ENCODE assay signal across 8 mouse cellular contexts in the genomic region with DNA sequence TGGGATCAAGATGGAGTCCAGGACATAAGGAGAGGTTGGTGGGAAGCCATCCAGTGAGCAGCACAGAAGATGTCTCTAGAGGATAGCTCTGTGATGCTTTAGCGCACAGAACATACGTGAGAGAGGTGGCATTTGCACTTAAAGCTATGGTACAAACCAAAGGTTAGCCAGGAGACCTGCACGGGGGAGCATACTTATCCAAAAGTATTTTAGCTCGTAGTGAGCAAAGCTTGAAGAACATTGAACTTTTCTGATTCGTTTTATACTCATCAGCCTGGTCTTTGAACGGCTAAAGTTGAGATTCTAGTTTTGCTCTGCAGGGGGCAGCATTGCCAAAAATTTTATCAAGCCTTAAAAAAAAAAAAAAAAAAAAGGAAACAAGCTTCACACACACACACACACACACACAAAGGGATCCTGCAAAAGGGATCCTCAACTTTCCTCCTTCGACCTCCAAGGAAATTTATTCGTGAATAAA. TPM values are rescaled to one million over a fixed set of nuclear protein-coding genes. Genes with fewer than 3 reads are reported as not detected.
A peak's percentile ranks its signal among the peaks of the same experiment; 100 is the strongest.
DNase-seq lines count a peak whose midpoint lies in the region; ATAC-seq and TF ChIP-seq lines count a peak whose summit lies in the region.

No protein-coding gene starts in this region.

- H3K4me3 ChIP-seq in forebrain, embryonic 14.5 days (ENCODE audit: low read depth, low read length): no peak overlapping the region
- no peak overlapping the region for H3K4me3 ChIP-seq in intestine, embryonic 16.5 days (ENCODE audit: low read length)
- H3K4me3 ChIP-seq in liver, postnatal 0 days (ENCODE audit: low read depth, low read length): 0 out of 2 replicates have a peak overlapping the region, but pooled peaks have one; percentile 15

- peak; percentile 62 for TF ChIP-seq CTCF in liver, postnatal 0 days (IDR thresholded peaks at IDR 0.05; ENCODE audit: low read depth)

- WGBS in forebrain, embryonic 14.5 days: 27% methylated on average over 8 of the region's 8 CpGs
- 26% methylated on average over 8 of the region's 8 CpGs for WGBS in intestine, embryonic 16.5 days
- WGBS in liver, postnatal 0 days (ENCODE audit: insufficient replicate concordance): 13% methylated on average over 8 of the region's 8 CpGs

- no peaks in the 10 kb centered on the region for H3K27me3 ChIP-seq in forebrain, embryonic 14.5 days (replicated peaks; ENCODE audit: control insufficient read depth, insufficient read depth, low read length)
- H3K27me3 ChIP-seq in intestine, embryonic 16.5 days (replicated peaks; ENCODE audit: control insufficient read depth, insufficient read depth, low read length): no peaks in the 10 kb centered on the region
- no peaks in the 10 kb centered on the region for H3K27me3 ChIP-seq in liver, postnatal 0 days (ENCODE audit: insufficient read depth, low read length)

- no peaks in the 10 kb centered on the region for H3K4me1 ChIP-seq in forebrain, embryonic 14.5 days (ENCODE audit: control insufficient read depth, insufficient read depth, low read length)
- H3K4me1 ChIP-seq in intestine, embryonic 16.5 days (ENCODE audit: control insufficient read depth, insufficient read depth, low read length): peaks cover 10% of the 10 kb centered on the region; the same call in 1 of the 2 replicates
- H3K4me1 ChIP-seq in liver, postnatal 0 days (ENCODE audit: insufficient read depth): peaks cover 8% of the 10 kb centered on the region

- H3K9ac ChIP-seq in forebrain, embryonic 14.5 days (ENCODE audit: low read length): no peak overlapping the region
- no peak overlapping the region for H3K9ac ChIP-seq in intestine, embryonic 16.5 days (ENCODE audit: low read depth, low read length)
- H3K9ac ChIP-seq in liver, postnatal 0 days (replicated peaks): no peak overlapping the region

- peak; percentile 48 for DNase-seq in ovary, postnatal 14 days (ENCODE audit: low spot score)
- DNase-seq in ovary, postnatal 10 days (ENCODE audit: low spot score): no peak
- DNase-seq in adrenal gland, postnatal 14 days: peak; percentile 56
- peak; percentile 74 for DNase-seq in forebrain, embryonic 14.5 days (ENCODE audit: low spot score)
- DNase-seq in liver, postnatal 0 days: peak; percentile 56
- no peak for DNase-seq in spleen, adult 12 weeks (ENCODE audit: low spot score)

- no peaks in the 10 kb centered on the region for H3K9me3 ChIP-seq in forebrain, embryonic 14.5 days (replicated peaks; ENCODE audit: control insufficient read depth, low read length)
- no peaks in the 10 kb centered on the region for H3K9me3 ChIP-seq in intestine, embryonic 16.5 days (ENCODE audit: control insufficient read depth, low read length)
- no peaks in the 10 kb centered on the region for H3K9me3 ChIP-seq in liver, postnatal 0 days (ENCODE audit: low read length)

- ATAC-seq in forebrain, embryonic 14.5 days: peak; percentile 48; the same call in 1 of the 2 replicates
- no peak for ATAC-seq in intestine, embryonic 16.5 days
- ATAC-seq in liver, postnatal 0 days: peak; percentile 20; the same call in 1 of the 2 replicates
- ATAC-seq in neutrophil, adult 5-6 weeks (ENCODE audit: extremely low read depth, insufficient number of reproducible peaks, low FRiP score, poor library complexity, severe bottlenecking): peak; percentile 41; the same call in 1 of the 2 replicates

- no peak overlapping the region for H3K4me2 ChIP-seq in forebrain, embryonic 14.5 days (ENCODE audit: low read length)
- peak overlapping the region; percentile 25; the same call in 1 of the 2 replicates for H3K4me2 ChIP-seq in intestine, embryonic 16.5 days (ENCODE audit: low read depth, low read length)
- H3K4me2 ChIP-seq in liver, postnatal 0 days (ENCODE audit: low read depth, low read length): peak overlapping the region; percentile 56

- TF ChIP-seq EP300 in liver, postnatal 0 days (IDR thresholded peaks at IDR 0.05; ENCODE audit: low read depth): no peak

- no peak overlapping the region for H3K27ac ChIP-seq in forebrain, embryonic 14.5 days (ENCODE audit: low read depth, low read length)
- H3K27ac ChIP-seq in intestine, embryonic 16.5 days (ENCODE audit: low read length): peak overlapping the region; percentile 81
- peak overlapping the region; percentile 80; the same call in 1 of the 2 replicates for H3K27ac ChIP-seq in liver, postnatal 0 days (ENCODE audit: low read depth)

- no peaks in the 10 kb centered on the region for H3K36me3 ChIP-seq in forebrain, embryonic 14.5 days (ENCODE audit: control insufficient read depth, insufficient read depth, low read length)
- H3K36me3 ChIP-seq in intestine, embryonic 16.5 days (ENCODE audit: control insufficient read depth, insufficient read depth, low read length): no peaks in the 10 kb centered on the region
- H3K36me3 ChIP-seq in liver, postnatal 0 days (replicated peaks; ENCODE audit: insufficient read depth, low read length): no peaks in the 10 kb centered on the region

RNA-seq across cellular contexts. Expression of a gene that starts 16.6 kb away (rescaled TPM):
- 39.5 and 41.3 TPM in 2 replicates for total RNA-seq in adrenal gland, postnatal 14 days (2021)
- 83.1 and 91.8 TPM in 2 replicates for polyA plus RNA-seq in forebrain, embryonic 14.5 days (2014; fragmentation: Nextera tagmentation; extraction: Ambion mirVana)
- 55.5 and 62.2 TPM in 2 replicates for polyA plus RNA-seq in intestine, embryonic 16.5 days (2015; fragmentation: Nextera tagmentation; extraction: Ambion mirVana)
- polyA plus RNA-seq in liver, postnatal 0 days (2015; fragmentation: Nextera tagmentation; extraction: Ambion mirVana): 29.1 and 29.9 TPM in 2 replicates
- 18.3 and 20.0 TPM in 2 replicates for total RNA-seq in neutrophil, adult 5-6 weeks (2017)

RNA-seq across cellular contexts. Expression of a gene that starts 57.4 kb away (rescaled TPM):
- 0.63 and 0.86 TPM in 2 replicates for total RNA-seq in adrenal gland, postnatal 14 days (2021)
- polyA plus RNA-seq in forebrain, embryonic 14.5 days (2014; fragmentation: Nextera tagmentation; extraction: Ambion mirVana): 0.18 TPM in 1 of 2 replicates, not detected in the other
- polyA plus RNA-seq in intestine, embryonic 16.5 days (2015; fragmentation: Nextera tagmentation; extraction: Ambion mirVana): 0.16 and 0.20 TPM in 2 replicates
- polyA plus RNA-seq in liver, postnatal 0 days (2015; fragmentation: Nextera tagmentation; extraction: Ambion mirVana): 0.58 and 0.84 TPM in 2 replicates
- total RNA-seq in neutrophil, adult 5-6 weeks (2017): 2.1 and 2.8 TPM in 2 replicates

Comparison
In these comparisons a context has a peak if more than half of its experiments do, and no peak if none do; other contexts are left out.
1. DNase-seq: peak in ovary, postnatal 14 days (single experiment), adrenal gland, postnatal 14 days (single experiment), forebrain, embryonic 14.5 days (single experiment) and liver, postnatal 0 days (single experiment); none in ovary, postnatal 10 days (single experiment) and spleen, adult 12 weeks (single experiment).